Mouse (Mus musculus): ENCODE measurements around the gene Casp9. TPM values are rescaled to one million over a fixed set of nuclear protein-coding genes. Genes with fewer than 3 reads are reported as not detected.

Gene Casp9
- total RNA-seq, 2 experiments from 2014 or later, result 25.2 to 25.6 TPM

GRCm38 (mm10) chr4:141831361-141831760 is 37.9 kb downstream of the Casp9 start:
- Histone ChIP-seq H3K4me3 (no peak overlapping the region), H3K27ac (no peak overlapping the region)
- no peak for DNase-seq (ENCODE audit: low spot score in 2 of 2)
- no peak for TF ChIP-seq CTCF (conservative IDR thresholded peaks at IDR 0.05)

GRCm38 (mm10) chr4:141833911-141834310 is 40.5 kb downstream of the Casp9 start:
- no peak for TF ChIP-seq CTCF (conservative IDR thresholded peaks at IDR 0.05)
- Histone ChIP-seq H3K4me3 (no peak overlapping the region), H3K27ac (no peak overlapping the region)
- peak in 1 of 2 experiments; percentile 46 for DNase-seq (ENCODE audit: low spot score in 2 of 2)

- TF ChIP-seq CTCF (conservative IDR thresholded peaks at IDR 0.05), result no peak
Observed at GRCm38 (mm10) chr4:141834536-141835095, 41.2 kb downstream of the Casp9 start.

GRCm38 (mm10) chr4:141845999-141846398 is 52.6 kb downstream of the Casp9 start, which contains the start of gene Ctrc:
Gene Ctrc, minus strand, starts transcription at chr4:141846359.
- H3K27ac ChIP-seq, result no peak within 1 kb of the TSS
- no peak for TF ChIP-seq CTCF (conservative IDR thresholded peaks at IDR 0.05)
- no peak for DNase-seq (ENCODE audit: low spot score in 2 of 2)

More at GRCm38 (mm10) chr4:141834536-141835095, 41.2 kb downstream of the Casp9 start:
- DNase-seq (ENCODE audit: low spot score in 2 of 2), result no peak
- no peak overlapping the region for H3K4me3 ChIP-seq
- no peak overlapping the region for H3K27ac ChIP-seq

GRCm38 (mm10) chr4:141853437-141853836 is 60.0 kb downstream of the Casp9 start:
- no peak overlapping the region for H3K27ac ChIP-seq
- no peak overlapping the region for H3K4me3 ChIP-seq
- peak in 1 of 2 experiments; percentile 75 for DNase-seq (ENCODE audit: low spot score in 2 of 2)
- TF ChIP-seq CTCF (conservative IDR thresholded peaks at IDR 0.05), result peak; percentile 86

More at GRCm38 (mm10) chr4:141845999-141846398, 52.6 kb downstream of the Casp9 start, which contains the start of gene Ctrc:
- H3K4me3 ChIP-seq, result no peak within 1 kb of the TSS

- peak; percentile 99 for TF ChIP-seq CTCF (conservative IDR thresholded peaks at IDR 0.05)
- Histone ChIP-seq H3K4me3 (no peak overlapping the region), H3K27ac (peak overlapping the region; percentile 51)
- DNase-seq (ENCODE audit: low spot score in 2 of 2), result peak; percentile 79 to 92
Observed at GRCm38 (mm10) chr4:141857422-141857930, 64.1 kb downstream of the Casp9 start.

- H3K4me3 ChIP-seq, result no peak overlapping the region
- DNase-seq (ENCODE audit: low spot score in 2 of 2), result peak in 1 of 2 experiments; percentile 10
- H3K27ac ChIP-seq, result peak overlapping the region; percentile 51
- TF ChIP-seq CTCF (conservative IDR thresholded peaks at IDR 0.05), result no peak
Observed at GRCm38 (mm10) chr4:141858501-141858900, 65.1 kb downstream of the Casp9 start.

GRCm38 (mm10) chr4:141859351-141859750 is 65.9 kb downstream of the Casp9 start:
- TF ChIP-seq CTCF (conservative IDR thresholded peaks at IDR 0.05), result no peak
- H3K4me3 ChIP-seq, result no peak overlapping the region
- no peak overlapping the region for H3K27ac ChIP-seq
- peak in 1 of 2 experiments; percentile 8 for DNase-seq (ENCODE audit: low spot score in 2 of 2)

- peak in 1 of 2 experiments; percentile 9 for DNase-seq (ENCODE audit: low spot score in 2 of 2)
- no peak overlapping the region for H3K27ac ChIP-seq
- no peak for TF ChIP-seq CTCF (conservative IDR thresholded peaks at IDR 0.05)
- no peak overlapping the region for H3K4me3 ChIP-seq
Observed at GRCm38 (mm10) chr4:141860246-141860841, 66.9 kb downstream of the Casp9 start.

GRCm38 (mm10) chr4:141861591-141862295 is 68.3 kb downstream of the Casp9 start:
- no peak overlapping the region for H3K27ac ChIP-seq
- TF ChIP-seq CTCF (conservative IDR thresholded peaks at IDR 0.05), result no peak
- no peak overlapping the region for H3K4me3 ChIP-seq
- DNase-seq (ENCODE audit: low spot score in 2 of 2), result no peak

GRCm38 (mm10) chr4:141862867-141863266 is 69.5 kb downstream of the Casp9 start:
- no peak for TF ChIP-seq CTCF (conservative IDR thresholded peaks at IDR 0.05)
- Histone ChIP-seq H3K27ac (peak overlapping the region; percentile 23; the same call in 1 of the 2 replicates), H3K4me3 (no peak overlapping the region)
- no peak for DNase-seq (ENCODE audit: low spot score in 2 of 2)

- DNase-seq (ENCODE audit: low spot score in 2 of 2), result no peak
- no peak overlapping the region for H3K4me3 ChIP-seq
- peak overlapping the region; percentile 23; the same call in 1 of the 2 replicates for H3K27ac ChIP-seq
- TF ChIP-seq CTCF (conservative IDR thresholded peaks at IDR 0.05), result no peak
Observed at GRCm38 (mm10) chr4:141863726-141864280, 70.4 kb downstream of the Casp9 start.

GRCm38 (mm10) chr4:141864506-141864905 is 71.1 kb downstream of the Casp9 start:
- Histone ChIP-seq H3K4me3 (no peak overlapping the region), H3K27ac (no peak overlapping the region)
- TF ChIP-seq CTCF (conservative IDR thresholded peaks at IDR 0.05), result no peak
- DNase-seq (ENCODE audit: low spot score in 2 of 2), result no peak
